Mouse (Mus musculus) liver, adult 2 months (tissue): ENCODE results near the gene Gm6993.

Source experiments
- CTCF ChIP-seq: fragments of 200-500 bp; IDR thresholded peaks from 2 replicates; pipeline ENCODE4 v1.5.1; 2011; ENCODE audit warnings: low read depth, low read length, control low read depth
- POLR2A ChIP-seq: fragments of 200-500 bp; IDR thresholded peaks from 2 replicates; pipeline ENCODE4 v1.6.1; 2011; ENCODE audit warnings: low read length, control low read depth; ENCODE audit not compliant: insufficient read depth; ENCODE audit errors: extremely low read depth

DNA sequence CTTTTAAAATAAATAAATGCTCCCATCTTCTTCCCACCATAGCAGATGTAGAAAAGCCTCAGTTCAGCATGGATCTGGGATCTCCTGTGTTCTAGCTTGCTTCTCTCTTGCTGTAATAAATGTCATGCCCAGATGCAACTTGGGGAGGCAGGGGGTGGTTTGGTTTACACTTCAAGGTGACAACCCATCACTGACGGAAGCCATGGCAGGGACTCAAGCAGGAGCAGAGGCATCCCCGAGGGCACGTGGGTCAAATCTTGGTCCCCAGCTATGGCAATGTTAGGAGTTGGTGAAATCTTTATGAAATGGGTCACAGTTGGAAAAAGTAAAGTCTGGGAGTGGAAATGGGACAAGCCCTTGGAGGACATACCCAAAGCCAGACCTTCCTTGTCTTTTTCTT, 4.1 kb downstream of the Gm6993 start:
- TF ChIP-seq CTCF = no peak
- no peak for TF ChIP-seq POLR2A
